Mouse (Mus musculus): ENCODE results near the gene Fip1l1. TPM values are rescaled to one million over a fixed set of nuclear protein-coding genes. Genes with fewer than 3 reads are reported as not detected.

Gene Fip1l1
- polyA plus RNA-seq, 1 experiment from 2014 or later: 43.7 TPM

- Histone ChIP-seq H3K27ac (no peak overlapping the region), H3K27me3 (no peaks in the 10 kb centered on the region), H3K9me3 (replicated peaks) (no peaks in the 10 kb centered on the region), H3K9ac (no peak overlapping the region), H3K4me3 (replicated peaks) (no peak overlapping the region), H3K4me1 (replicated peaks) (no peaks in the 10 kb centered on the region), H3K36me3 (no peaks in the 10 kb centered on the region), H3K4me2 (no peak overlapping the region)
- WGBS (ENCODE audit: insufficient replicate concordance): 57% methylated on average over 12 of the region's 13 CpGs
- no peak for DNase-seq
- no peak for ATAC-seq (ENCODE audit: low read depth)
Observed at GRCm38 (mm10) chr5:74617816-74618572, 82.7 kb downstream of the Fip1l1 start.

- Histone ChIP-seq H3K27me3 (no peaks in the 10 kb centered on the region), H3K4me1 (replicated peaks) (no peaks in the 10 kb centered on the region), H3K4me2 (no peak overlapping the region), H3K9ac (no peak overlapping the region), H3K36me3 (no peaks in the 10 kb centered on the region), H3K4me3 (replicated peaks) (no peak overlapping the region), H3K9me3 (replicated peaks) (no peaks in the 10 kb centered on the region), H3K27ac (no peak overlapping the region)
- no peak for DNase-seq
- no peak for ATAC-seq (ENCODE audit: low read depth)
- 56% methylated on average over 3 of the region's 3 CpGs for WGBS (ENCODE audit: insufficient replicate concordance)
Observed at GRCm38 (mm10) chr5:74618573-74619059, 83.4 kb downstream of the Fip1l1 start.

GRCm38 (mm10) chr5:74621691-74622470 is 86.6 kb downstream of the Fip1l1 start:
- no peak for ATAC-seq (ENCODE audit: low read depth)
- Histone ChIP-seq H3K4me2 (no peak overlapping the region), H3K4me3 (replicated peaks) (no peak overlapping the region), H3K4me1 (replicated peaks) (no peaks in the 10 kb centered on the region), H3K9ac (no peak overlapping the region), H3K36me3 (no peaks in the 10 kb centered on the region), H3K9me3 (replicated peaks) (no peaks in the 10 kb centered on the region), H3K27me3 (no peaks in the 10 kb centered on the region), H3K27ac (no peak overlapping the region)
- 59% methylated on average over 7 of the region's 7 CpGs for WGBS (ENCODE audit: insufficient replicate concordance)
- no peak for DNase-seq

GRCm38 (mm10) chr5:74623316-74624000 is 88.2 kb downstream of the Fip1l1 start:
- no peak for DNase-seq
- H3K4me1 ChIP-seq (replicated peaks): no peaks in the 10 kb centered on the region
- no peak overlapping the region for H3K4me2 ChIP-seq
- no peak overlapping the region for H3K9ac ChIP-seq
- H3K27me3 ChIP-seq: no peaks in the 10 kb centered on the region
- H3K9me3 ChIP-seq (replicated peaks): no peaks in the 10 kb centered on the region
- H3K36me3 ChIP-seq: no peaks in the 10 kb centered on the region
- no peak overlapping the region for H3K27ac ChIP-seq
- H3K4me3 ChIP-seq (replicated peaks): no peak overlapping the region
- ATAC-seq (ENCODE audit: low read depth): no peak
- WGBS (ENCODE audit: insufficient replicate concordance): 77% methylated on average over 14 of the region's 14 CpGs

- Histone ChIP-seq H3K27me3 (no peaks in the 10 kb centered on the region), H3K36me3 (no peaks in the 10 kb centered on the region), H3K9ac (no peak overlapping the region), H3K27ac (no peak overlapping the region), H3K9me3 (replicated peaks) (no peaks in the 10 kb centered on the region), H3K4me1 (replicated peaks) (no peaks in the 10 kb centered on the region), H3K4me3 (replicated peaks) (no peak overlapping the region), H3K4me2 (no peak overlapping the region)
- ATAC-seq (ENCODE audit: low read depth) (no peak), DNase-seq (no peak)
- 42% methylated on average over 5 of the region's 5 CpGs for WGBS (ENCODE audit: insufficient replicate concordance)
Observed at GRCm38 (mm10) chr5:74624385-74624784, 89.1 kb downstream of the Fip1l1 start.

GRCm38 (mm10) chr5:74628001-74628400 is 92.8 kb downstream of the Fip1l1 start:
- no peaks in the 10 kb centered on the region for H3K9me3 ChIP-seq (replicated peaks)
- H3K27ac ChIP-seq: no peak overlapping the region
- no peaks in the 10 kb centered on the region for H3K27me3 ChIP-seq
- no peaks in the 10 kb centered on the region for H3K36me3 ChIP-seq
- no peak for DNase-seq
- no peak overlapping the region for H3K9ac ChIP-seq
- no peak for ATAC-seq (ENCODE audit: low read depth)
- 69% methylated on average over 12 of the region's 12 CpGs for WGBS (ENCODE audit: insufficient replicate concordance)
- no peaks in the 10 kb centered on the region for H3K4me1 ChIP-seq (replicated peaks)
- no peak overlapping the region for H3K4me2 ChIP-seq
- no peak overlapping the region for H3K4me3 ChIP-seq (replicated peaks)

GRCm38 (mm10) chr5:74632369-74633114 is 97.3 kb downstream of the Fip1l1 start:
- H3K36me3 ChIP-seq: no peaks in the 10 kb centered on the region
- DNase-seq: no peak
- 64% methylated on average over 17 of the region's 17 CpGs for WGBS (ENCODE audit: insufficient replicate concordance)
- H3K27me3 ChIP-seq: no peaks in the 10 kb centered on the region
- H3K27ac ChIP-seq: no peak overlapping the region
- H3K4me3 ChIP-seq (replicated peaks): no peak overlapping the region
- no peaks in the 10 kb centered on the region for H3K4me1 ChIP-seq (replicated peaks)
- ATAC-seq (ENCODE audit: low read depth): no peak
- no peak overlapping the region for H3K4me2 ChIP-seq
- H3K9ac ChIP-seq: no peak overlapping the region
- H3K9me3 ChIP-seq (replicated peaks): no peaks in the 10 kb centered on the region

GRCm38 (mm10) chr5:74633453-74633852 is 98.2 kb downstream of the Fip1l1 start:
- no peak for ATAC-seq (ENCODE audit: low read depth)
- 67% methylated on average over 6 of the region's 6 CpGs for WGBS (ENCODE audit: insufficient replicate concordance)
- no peak for DNase-seq
- Histone ChIP-seq H3K9ac (no peak overlapping the region), H3K4me1 (replicated peaks) (no peaks in the 10 kb centered on the region), H3K9me3 (replicated peaks) (no peaks in the 10 kb centered on the region), H3K27me3 (no peaks in the 10 kb centered on the region), H3K4me3 (replicated peaks) (no peak overlapping the region), H3K4me2 (no peak overlapping the region), H3K27ac (no peak overlapping the region), H3K36me3 (no peaks in the 10 kb centered on the region)

GRCm38 (mm10) chr5:74634391-74634790 is 99.1 kb downstream of the Fip1l1 start:
- H3K9me3 ChIP-seq (replicated peaks): no peaks in the 10 kb centered on the region
- H3K27ac ChIP-seq: no peak overlapping the region
- no peak for DNase-seq
- no peak for ATAC-seq (ENCODE audit: low read depth)
- no peaks in the 10 kb centered on the region for H3K36me3 ChIP-seq
- no peaks in the 10 kb centered on the region for H3K27me3 ChIP-seq
- no peak overlapping the region for H3K4me3 ChIP-seq (replicated peaks)
- H3K4me1 ChIP-seq (replicated peaks): no peaks in the 10 kb centered on the region
- WGBS (ENCODE audit: insufficient replicate concordance): 72% methylated on average over 3 of the region's 3 CpGs
- no peak overlapping the region for H3K9ac ChIP-seq
- H3K4me2 ChIP-seq: no peak overlapping the region

- ATAC-seq (ENCODE audit: low read depth) (no peak), DNase-seq (no peak)
- Histone ChIP-seq H3K27me3 (no peaks in the 10 kb centered on the region), H3K27ac (no peak overlapping the region), H3K9me3 (replicated peaks) (no peaks in the 10 kb centered on the region), H3K4me1 (replicated peaks) (no peaks in the 10 kb centered on the region), H3K4me3 (replicated peaks) (no peak overlapping the region), H3K4me2 (no peak overlapping the region), H3K9ac (no peak overlapping the region), H3K36me3 (no peaks in the 10 kb centered on the region)
- 75% methylated on average over 6 of the region's 6 CpGs for WGBS (ENCODE audit: insufficient replicate concordance)
Observed at GRCm38 (mm10) chr5:74639516-74639915, 104.3 kb downstream of the Fip1l1 start.

- Histone ChIP-seq H3K36me3 (no peaks in the 10 kb centered on the region), H3K4me2 (no peak overlapping the region), H3K4me3 (replicated peaks) (no peak overlapping the region), H3K27me3 (no peaks in the 10 kb centered on the region), H3K27ac (no peak overlapping the region), H3K9ac (no peak overlapping the region), H3K9me3 (replicated peaks) (no peaks in the 10 kb centered on the region), H3K4me1 (replicated peaks) (no peaks in the 10 kb centered on the region)
- no peak for DNase-seq
- ATAC-seq (ENCODE audit: low read depth): no peak
- WGBS (ENCODE audit: insufficient replicate concordance): 62% methylated on average over 4 of the region's 4 CpGs
Observed at GRCm38 (mm10) chr5:74640504-74640903, 105.3 kb downstream of the Fip1l1 start.

Data from liver, embryonic 13.5 days (tissue).